Mouse (Mus musculus) lung, postnatal 36 days (tissue): Measurements from ENCODE around the gene Prpf38b.
A peak's percentile ranks its signal among the peaks of the same experiment; 100 is the strongest.
"Not testable (repeated sequence)": the region's sequence is repeated elsewhere in the genome, so short reads cannot be mapped to it uniquely, and the experiment has no call there.

Source experiments
- DNase-seq: peaks from one replicate; pipeline ENCODE4 v3.0.0; 2022; ENCODE audit warnings: mixed read lengths

Gene Prpf38b

DNA sequence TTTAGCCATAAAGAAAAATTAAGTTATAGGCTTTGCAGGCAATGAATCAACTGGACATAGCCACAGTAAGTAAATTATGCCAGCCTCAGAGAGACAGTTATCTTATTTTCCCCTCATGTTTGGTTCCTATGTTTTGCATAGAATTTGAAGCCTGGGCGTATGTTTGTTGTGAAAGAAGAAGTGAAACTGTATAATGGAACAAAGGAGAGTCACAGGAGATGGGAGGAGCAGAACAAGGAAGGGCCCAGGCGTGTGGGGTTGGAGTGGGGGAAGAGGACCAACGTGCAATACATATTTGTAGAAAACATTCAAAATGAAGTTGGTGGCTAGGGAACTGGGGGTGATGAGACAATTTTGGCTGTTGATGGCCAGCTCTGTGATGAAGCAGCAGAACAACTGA, 11.4 kb downstream of the Prpf38b start:
- DNase-seq: peak; percentile 63

DNA sequence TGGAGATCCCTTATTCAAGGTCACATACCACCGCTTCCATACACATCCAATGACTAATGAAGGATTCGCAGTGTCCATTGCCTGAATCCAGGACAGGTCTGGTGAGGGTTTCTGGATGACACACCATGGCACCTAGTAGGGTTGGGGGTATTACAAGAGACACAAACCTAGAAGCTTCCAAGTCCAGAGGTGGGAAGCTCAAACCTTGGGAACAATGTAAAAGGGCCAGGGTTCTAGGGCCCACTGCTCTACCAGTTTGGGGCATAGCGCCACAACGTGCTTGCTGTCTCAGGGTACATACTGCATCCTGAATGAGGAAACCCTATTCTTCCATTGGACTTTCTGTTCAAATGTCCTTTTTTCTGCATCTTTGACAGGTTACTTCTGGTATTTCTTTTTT, 12.9 kb downstream of the Prpf38b start:
- DNase-seq: no peak

DNA sequence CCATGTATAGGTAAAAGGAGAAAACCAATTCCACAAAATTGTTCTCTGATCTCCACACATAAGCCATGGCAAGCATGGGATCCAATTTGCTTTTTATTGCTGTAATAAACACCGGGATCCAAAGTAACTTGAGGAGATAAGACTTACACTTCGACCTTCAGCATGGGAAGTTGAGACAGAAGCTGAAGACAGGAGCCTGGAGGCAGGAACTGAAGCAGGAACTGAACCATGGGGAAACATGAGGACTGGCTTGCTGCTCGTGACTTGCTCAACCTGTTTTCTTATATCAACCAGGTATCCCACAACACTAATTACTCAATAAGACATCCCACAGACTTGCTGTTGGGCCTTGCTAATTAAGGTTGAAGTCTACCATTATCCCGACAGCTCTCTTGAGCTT, 18.6 kb downstream of the Prpf38b start:
- no peak for DNase-seq

DNA sequence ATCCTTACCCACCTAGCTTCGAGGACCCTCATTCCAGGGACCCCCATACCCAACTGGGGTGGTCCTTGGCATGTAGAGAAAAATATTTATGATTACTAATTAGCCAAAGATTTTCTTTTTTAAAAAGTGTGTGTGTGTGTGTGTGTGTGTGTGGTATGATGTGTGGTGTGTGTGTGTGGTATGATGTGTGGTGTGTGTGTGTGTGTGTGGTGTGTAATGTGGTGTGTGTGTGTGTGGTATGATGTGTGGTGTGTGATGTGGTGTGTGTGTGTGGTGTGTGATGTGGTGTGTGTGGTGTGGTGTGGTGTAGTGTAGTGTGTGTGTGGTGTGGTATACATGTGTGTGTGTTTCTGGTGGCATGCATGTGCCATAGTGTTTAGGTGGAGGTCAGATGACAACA, 19.4 kb downstream of the Prpf38b start:
- DNase-seq: no peak

DNA sequence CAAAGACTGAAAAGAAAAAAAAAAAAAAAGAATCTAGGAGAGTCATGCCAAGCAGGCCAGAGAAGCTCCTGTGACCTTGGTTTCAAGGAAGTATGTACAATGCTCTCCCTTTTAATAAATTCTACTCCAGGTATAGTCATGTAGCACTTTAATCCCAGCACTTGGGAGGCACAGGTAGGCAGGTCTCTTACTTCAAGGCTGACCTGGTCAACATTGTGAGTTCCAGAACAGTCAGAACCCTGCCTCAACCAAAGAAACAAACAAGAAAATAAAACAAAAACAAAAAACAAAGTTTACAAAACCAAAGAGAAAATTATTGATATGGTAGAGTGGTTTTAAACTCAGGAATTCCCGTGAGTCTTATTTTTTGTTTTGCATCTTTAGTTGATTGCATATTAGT, 21.6 kb downstream of the Prpf38b start, which contains the start of gene Fndc7:
TSS of gene Fndc7 (minus strand) at position 101 of the 400 bp plus-strand sequence.
- DNase-seq: no peak

DNA sequence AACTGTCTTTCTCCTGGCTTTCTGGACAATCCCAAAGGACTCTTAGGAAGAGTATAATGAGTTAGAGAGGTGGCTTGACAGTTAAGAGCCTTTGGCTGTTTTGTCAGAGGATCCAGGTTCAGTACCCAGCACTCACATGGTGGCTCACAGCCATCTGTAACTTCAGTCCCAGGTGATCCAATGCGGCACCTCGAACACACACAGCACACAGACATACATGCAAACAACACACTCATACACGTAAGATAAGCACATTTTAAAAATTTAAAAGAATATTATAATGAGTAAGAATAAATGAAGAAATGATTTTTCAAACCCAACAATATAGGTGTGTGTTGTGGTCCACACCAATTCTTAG, 23.9 kb downstream of the Prpf38b start:
- DNase-seq: no peak

DNA sequence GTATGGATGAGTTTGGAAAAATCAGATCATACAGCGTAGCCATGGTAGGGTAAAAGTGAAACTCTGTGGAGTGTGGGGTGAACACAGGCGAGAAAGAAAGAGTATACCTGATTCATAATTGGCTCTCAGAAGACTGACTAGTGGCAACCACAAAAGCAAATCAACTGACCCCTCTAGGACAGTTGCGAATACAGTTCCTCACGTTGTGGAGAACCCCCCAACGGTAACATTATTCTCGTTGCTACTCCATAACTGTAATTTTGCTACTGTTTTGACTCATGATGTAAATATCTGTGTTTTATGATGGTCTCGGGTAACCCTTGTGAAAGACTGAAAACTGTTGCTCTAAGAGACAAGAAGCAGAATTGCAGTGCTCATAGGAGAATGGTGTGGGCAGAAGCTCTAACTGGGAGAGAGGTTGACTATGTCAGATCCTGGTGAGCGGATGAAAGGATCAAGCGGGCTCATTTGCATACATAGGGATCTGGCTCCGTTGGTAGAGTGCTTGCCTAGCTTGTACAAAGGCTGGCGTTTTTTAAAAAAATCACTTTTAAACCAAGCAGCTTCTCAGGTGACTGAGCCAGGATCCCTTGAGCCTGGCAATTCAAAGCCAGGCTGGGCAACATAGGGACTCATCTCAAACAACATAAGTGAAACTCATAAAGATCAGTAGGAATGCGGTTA, 24.5 kb downstream of the Prpf38b start:
- DNase-seq: no peak

DNA sequence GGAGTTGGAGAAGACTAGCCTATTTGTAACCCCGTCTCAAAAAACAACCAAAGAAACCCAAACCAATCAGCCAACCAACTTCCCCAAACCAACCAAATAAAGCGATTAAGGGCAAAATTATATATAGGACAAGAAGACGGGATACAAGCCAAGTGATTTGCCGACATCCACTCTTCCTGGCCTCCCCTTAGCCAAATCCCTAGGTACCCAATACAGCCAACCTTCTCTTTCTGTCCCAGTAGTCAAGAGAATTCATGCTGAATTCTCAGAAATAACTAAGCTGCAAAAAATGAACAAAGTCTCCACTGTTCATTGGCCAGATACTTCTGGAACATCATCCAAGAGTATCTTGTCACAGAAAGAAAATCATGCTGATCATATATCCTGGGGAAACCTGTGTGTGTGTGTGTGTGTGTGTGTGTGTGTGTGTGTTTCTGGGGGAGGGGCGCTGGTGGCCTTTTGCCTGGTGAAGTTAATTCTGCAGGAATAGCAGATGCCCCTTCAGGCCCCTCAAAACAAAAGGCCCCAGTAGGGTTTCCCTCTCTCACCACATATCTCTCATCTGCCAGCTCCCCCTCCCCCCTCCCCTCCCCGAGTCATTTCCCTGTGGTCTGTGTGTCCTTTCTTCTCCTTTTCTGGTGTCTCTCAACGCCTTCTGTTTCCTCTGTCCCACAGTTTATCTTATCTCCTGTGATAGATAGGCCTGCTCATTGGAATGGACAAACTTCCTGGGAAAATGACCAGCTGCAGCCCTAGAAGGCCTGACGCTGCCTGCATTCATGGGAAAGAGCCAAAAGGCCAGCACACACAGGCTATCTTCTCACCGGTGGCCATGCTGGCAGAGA, 25.6 kb downstream of the Prpf38b start:
- peak; percentile 58 for DNase-seq

DNA sequence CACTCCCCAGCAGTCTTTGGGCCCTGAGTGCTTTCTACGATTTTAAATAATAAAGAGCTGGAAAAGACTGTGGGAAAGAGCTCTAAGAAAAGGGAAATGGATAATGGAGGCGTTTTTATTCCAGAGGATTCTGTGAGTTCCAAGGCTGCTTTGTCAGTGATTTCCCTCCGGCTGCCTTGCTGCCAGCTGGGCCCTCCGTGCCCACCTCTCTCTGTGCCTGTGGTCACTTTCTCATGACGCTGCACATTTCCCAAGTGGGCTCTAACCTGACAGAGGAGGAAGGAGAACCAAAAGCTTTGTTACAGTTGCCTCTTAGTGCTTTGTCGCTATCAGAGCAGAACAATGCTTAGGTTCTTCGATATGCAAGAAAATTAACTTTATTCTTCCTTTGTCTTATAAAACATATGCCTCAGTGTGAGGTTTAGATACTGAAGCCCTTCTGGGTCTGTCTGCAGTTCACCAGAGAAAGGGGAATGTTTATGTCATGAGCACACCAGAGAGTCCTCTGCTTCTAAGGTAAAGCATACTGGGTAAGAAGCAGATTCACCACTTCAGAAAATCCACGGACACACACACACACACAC, 26.7 kb downstream of the Prpf38b start:
- no peak for DNase-seq

DNA sequence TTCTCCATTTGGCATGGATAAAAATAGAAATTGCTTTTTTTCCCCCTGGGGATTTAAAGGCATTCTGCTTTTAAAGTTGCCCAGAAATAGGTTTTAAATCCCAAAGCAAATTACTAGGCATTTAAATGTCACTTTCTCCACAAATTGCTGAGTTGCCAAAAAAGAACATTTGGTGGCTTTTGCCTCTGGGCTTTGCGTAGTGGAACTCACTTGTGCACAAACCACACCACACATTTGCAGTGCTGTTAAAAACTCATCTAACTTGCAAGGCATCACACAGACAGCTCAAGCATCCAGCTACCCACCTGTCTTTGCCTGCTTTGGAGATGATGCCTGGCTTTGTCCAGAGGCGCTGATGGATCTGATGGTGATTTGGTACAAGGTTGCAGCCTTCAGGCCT, 28.5 kb downstream of the Prpf38b start:
- DNase-seq: no peak

DNA sequence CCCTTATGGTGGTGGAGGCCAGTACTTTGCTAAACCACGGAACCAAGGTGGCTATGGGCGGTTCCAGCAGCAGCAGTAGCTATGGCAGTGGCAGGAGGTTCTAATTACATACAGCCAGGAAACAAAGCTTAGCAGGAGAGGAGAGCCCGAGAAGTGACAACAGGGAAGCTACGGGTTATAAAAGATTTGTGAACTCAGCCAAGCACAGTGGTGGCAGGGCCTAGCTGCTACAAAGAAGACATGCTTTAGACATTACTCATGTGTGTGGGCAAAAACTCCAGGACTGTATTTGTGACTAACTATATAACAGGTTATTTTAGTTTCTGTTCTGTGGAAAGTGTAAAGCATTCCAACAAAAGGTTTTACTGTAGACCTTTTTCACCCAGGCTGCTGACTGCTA, 29.7 kb downstream of the Prpf38b start:
- DNase-seq: not testable (repeated sequence)

DNA sequence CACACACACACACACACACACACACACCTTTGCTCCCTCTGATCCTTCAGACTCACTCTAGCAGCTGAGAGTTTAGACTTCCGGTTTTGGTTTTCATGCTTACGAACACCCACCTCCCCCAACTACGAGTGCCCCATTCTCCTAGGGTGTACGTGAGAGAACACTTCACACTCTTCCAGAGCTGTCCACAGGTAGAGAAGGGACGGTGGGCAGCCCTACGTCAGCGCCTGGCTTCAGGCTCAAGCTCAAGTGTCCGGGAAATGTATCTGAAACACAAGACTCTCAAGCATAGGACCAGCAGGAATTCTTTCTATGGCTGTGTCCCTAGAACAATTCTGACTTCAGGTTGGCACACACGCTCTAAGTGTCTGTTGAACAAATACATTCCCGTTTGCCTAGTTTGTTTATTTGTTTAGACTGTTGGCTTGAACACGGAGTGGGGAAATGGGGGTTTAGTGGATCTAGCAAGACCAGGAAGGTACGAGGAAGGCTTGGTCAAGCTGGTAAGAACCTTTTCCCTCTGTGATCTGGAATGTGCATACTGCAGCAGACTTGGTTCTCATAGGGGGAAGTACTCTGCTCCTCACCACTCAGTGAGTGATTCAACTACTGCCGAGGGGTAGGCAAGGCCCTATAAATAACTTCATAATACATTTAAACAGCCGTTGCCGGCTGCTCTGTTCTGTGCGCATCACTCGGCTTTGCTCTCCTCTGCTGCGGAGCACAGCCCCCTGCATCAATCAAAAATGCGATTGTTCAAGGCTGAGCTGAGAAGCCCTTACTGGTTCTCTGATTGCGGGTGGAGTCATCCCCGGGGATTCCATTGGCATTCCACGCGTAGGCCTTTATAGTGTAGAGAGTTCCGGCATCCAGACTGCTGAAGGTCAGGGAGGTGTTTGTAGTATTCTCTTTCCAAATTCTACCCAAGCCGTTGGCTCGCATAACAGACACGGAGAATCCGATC, 30.7 kb downstream of the Prpf38b start:
- DNase-seq: peak; percentile 62

DNA sequence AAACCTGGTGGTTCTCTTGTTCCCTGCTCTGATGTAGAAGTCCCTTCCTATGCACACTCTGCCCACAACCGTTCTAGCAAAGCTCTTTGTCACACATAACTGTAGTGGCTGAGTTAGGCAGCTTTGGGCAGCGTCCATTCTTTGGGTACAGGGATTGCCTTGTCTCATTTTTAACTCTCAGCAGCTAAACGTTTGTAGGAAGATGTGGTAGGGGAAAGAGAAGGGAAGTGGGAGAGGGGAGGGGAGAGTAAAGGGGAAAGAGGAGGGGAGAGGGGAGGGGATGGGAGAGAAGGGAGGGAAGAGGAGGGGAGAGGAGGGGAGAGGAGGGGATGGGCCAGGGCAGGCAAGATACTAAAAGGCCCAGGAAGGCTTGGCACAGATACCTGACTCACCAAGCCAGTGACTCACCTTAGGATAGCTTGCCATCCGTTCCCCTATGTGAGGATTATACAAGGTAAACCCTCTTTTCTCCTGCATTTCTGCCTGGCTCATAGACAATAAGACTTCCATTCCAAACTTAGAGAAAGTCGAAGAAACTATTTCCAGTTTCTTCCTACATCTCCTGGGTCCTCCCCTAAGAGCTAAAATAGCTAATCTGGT, 31.6 kb downstream of the Prpf38b start:
- DNase-seq: no peak

DNA sequence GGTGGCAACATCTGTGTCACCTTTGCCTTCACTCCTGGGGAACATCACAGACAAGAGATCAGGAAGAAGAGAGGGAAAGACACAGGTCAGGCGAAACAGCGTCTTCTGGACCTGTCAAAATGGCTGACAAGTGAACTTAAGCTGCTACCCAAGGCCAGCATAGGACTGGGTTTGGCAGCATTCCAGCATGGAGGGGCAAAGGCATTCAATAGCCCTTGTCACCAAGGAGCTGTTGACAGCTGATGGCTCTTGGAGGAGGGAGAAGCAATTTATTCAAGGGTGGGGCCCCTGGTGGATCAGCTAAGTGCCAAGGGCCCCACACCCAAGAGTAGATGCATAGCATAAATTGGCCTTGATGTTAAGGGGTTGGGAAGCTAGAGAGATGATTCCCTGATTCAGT, 32.4 kb downstream of the Prpf38b start:
- no peak for DNase-seq

DNA sequence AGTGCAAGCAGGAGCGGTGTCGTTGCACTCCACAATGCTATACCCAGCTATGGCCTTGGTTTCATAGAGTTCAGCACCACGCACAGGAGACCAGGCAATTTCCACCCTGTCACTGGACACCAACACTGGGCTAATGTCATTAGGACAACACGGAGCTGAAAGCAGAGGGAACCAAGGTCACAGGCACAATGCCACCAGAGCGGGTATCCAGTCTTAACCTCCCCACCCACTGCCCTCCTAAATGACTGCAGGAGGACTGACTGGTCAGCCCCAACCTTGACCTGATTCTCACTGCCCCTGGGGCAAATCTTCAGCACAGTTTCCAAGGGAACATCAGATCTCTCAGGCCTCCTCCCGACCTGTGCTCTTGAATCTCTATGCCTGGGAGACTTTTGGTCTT, 40.9 kb downstream of the Prpf38b start:
- DNase-seq: no peak

DNA sequence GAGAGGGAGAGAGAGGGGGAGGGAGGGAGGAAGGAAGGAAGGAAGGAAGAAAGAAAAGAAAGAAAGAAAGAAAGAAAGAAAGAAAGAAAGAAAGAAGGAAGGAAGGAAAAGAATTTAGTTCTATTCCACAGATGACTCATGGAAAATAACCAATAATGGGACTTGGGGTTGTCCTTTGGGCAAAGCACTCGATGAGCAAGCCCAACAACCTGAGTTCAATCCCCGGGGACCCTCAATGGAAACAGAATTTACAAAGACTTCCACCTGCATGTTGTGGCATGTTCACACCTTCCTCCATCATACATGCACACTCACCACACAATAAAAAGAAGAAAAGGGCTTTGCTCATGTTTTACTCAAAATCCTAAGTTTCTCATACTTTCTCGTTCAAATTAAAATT, 44.1 kb downstream of the Prpf38b start:
- no peak for DNase-seq

DNA sequence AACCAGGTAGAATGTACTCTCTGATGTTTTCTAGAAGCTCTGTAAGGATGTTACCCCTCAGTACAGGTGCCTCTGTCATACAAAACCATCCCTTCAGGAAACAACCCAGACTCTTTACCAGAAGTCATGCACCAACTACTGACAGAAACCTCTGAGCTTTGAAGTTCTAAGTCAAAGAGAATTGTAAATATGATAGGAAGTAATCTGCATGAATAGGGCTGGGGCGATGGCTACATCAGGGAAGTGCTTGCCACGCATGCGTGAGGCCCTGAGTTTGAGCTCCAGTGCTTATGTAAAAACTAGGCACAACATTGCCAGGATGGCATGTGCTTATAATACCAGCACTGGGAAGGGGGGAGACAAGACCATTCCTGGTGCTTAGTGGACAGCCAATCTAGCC, 45.9 kb downstream of the Prpf38b start:
- no peak for DNase-seq

DNA sequence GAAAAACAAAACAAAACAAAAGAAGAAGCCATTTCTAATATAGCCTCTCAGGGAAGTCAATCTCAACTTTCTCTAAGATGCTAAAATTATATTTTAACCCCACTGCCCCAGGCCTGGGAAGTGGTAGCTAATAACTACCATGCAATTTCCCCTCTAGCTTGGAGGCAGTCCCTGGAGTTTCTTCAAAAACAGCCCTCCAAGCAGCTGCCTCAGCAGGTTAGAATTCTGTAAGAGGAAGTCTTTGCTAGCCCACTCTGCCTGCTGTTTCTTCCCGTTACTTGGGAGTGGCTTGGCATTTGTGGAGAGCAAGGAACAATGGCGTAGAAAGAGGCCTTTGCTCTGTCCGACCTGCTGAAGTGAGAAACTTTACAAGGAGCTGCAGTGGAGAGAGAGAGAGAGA, 46.4 kb downstream of the Prpf38b start:
- DNase-seq: no peak

DNA sequence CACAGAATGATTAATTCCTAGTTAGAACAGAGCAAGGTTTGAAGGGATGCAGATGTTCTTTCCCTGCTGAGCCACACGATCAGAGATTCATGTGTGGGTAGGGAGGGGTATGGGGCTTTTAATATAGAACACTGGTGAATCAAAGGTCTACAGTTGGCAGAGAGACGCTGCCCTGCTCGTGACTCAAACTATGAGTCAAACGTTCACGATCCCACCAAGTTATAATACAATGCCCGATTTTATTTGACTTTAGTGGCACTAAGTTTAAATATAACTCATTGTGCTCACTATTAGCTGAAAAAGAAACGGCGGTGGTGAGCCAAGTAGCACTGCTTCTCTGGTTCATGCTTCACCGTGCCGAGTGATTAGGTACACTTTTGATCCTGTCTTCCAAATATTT, 48.4 kb downstream of the Prpf38b start:
- no peak for DNase-seq

DNA sequence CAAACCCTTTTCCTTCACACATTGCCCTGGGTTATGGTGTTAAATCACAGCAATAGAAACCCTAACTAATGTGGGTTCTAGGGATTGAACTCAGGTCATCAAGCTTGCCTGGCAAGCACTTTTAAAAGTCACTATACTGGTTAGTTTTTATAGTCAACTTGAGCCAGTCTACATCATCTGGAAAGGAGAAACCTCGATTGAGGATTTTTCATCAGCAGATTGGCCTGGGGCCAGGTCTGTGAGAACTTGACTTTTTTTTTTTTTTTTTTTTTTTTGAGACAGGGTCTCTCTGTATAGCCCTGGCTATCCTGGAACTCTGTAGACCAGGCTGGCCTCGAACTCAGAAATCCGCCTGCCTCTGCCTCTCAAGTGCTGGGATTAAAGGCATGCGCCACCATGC, 49.2 kb downstream of the Prpf38b start:
- DNase-seq: not testable (repeated sequence)

DNA sequence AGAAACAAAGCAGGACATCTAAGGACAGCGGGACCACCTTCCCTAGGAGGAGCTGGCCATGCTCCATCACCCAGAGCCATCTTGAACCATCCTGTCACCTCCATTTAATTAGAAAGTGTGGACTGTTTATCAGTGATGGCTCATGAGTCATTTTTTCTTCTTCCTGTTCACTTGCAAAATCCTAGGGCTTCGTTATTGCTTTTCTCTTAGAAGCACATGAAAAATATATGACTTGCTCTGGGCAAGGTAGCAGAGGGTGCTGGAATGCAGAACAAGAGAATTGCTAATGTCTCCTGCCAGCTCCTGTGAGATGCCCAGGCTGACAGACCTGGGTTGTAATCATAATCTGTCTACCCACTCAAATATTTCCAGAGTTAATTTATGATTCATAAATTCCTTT, 50.7 kb downstream of the Prpf38b start:
- no peak for DNase-seq

DNA sequence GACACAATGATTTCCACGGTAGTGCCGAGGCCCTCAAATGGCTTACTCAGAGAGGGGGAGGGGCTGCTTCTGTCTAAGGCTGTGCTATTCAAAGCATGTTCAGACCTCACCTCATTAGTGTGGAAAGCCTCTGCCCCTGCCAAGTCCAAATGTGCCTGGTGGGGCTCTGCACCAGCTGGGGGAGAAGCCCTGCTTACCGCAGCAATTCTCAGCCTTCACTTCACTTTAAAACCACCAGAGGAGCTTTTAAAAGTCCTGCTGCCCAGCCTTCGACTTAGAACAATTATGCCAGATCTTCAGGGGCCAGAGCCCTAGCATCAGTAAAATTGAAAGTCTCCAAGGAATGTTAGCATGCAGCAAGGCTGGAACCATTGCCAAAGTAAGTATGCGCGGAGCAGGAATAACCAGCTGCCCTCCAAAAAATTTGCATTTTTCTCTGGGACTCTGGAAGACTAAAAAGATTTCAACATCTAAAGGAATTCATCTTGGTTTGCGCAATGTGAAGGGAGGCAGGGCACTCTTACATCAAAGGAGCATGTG, 53.2 kb downstream of the Prpf38b start:
- DNase-seq: peak; percentile 89
